Mouse (Mus musculus): ENCODE results near the gene Prpf3. TPM values are rescaled to one million over a fixed set of nuclear protein-coding genes. Genes with fewer than 3 reads are reported as not detected.

Gene Prpf3
- polyA plus RNA-seq, 1 experiment, result 34.9 TPM

- TF ChIP-seq POLR2A (IDR thresholded peaks at IDR 0.05; ENCODE audit: borderline replicate concordance, low read depth, low read length), result no peak
- TF ChIP-seq CTCF (IDR thresholded peaks at IDR 0.05; ENCODE audit: low read depth, low read length), result no peak
- H3K27ac ChIP-seq (ENCODE audit: insufficient read depth, low read depth, low read length), result no peak overlapping the region
- H3K4me1 ChIP-seq (ENCODE audit: control insufficient read depth, insufficient read depth, low read length), result no peaks in the 10 kb centered on the region
- no peak overlapping the region for H3K4me3 ChIP-seq (ENCODE audit: insufficient read depth, low read length)
These were observed 23.4 kb upstream of the Prpf3 start for GRCm38 (mm10) chr3:95879063-95879462.

DNA sequence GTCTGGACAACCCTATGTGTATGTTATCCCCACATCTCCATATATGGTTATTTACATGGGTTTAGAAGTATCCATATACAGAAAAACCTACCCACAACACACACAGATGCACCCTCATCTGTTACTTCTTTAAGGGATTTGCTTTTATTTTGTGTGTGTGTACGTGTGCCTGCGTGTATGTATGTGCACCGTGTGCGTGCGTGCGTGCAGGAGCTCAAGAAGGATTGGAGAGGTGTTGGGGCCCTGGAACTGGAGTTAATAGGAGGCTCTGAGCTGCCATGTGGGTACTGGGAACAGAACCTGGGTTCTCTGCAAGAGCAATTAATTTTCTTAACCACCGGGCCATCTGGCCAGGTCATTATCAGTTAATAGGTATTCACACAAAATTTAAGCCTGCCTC, 16.4 kb upstream of the Prpf3 start:
- no peak for TF ChIP-seq POLR2A (IDR thresholded peaks at IDR 0.05; ENCODE audit: borderline replicate concordance, low read depth, low read length)
- TF ChIP-seq CTCF (IDR thresholded peaks at IDR 0.05; ENCODE audit: low read depth, low read length), result no peak
- Histone ChIP-seq H3K4me3 (ENCODE audit: insufficient read depth, low read length) (peak overlapping the region; percentile 55), H3K4me1 (ENCODE audit: control insufficient read depth, insufficient read depth, low read length) (peaks cover 7% of the 10 kb centered on the region; the same call in 1 of the 2 replicates), H3K27ac (ENCODE audit: insufficient read depth, low read depth, low read length) (no peak overlapping the region)

DNA sequence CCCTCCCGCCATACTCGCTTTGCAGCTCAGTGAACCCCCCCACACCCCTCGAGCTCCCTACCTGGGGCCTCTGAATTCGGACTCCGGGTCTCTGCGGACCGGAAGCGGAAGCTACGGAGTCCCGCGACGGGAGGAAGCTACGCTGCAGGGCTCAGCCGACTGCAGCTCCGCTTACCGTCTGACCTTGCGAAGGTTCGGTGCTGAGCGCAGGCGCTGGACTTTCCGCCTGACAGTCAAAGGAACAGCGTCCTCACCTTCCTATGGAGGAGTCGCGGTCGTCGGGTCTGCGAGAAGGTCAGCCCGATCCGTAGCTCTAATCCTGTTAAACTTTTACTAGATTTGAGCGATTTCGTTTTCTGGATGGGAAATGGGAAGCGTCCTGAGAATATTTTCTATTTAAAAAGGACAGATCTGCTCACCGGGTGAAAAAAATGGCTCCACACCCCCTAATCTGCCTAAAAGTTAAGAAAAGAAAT, 15.7 kb upstream of the Prpf3 start, which contains the start of gene Mrps21:
TSS of gene Mrps21 (minus strand) at position 128 of the 476 bp plus-strand sequence.
- Histone ChIP-seq H3K4me1 (ENCODE audit: control insufficient read depth, insufficient read depth, low read length) (peaks cover 7% of the 10 kb centered on the region; the same call in 1 of the 2 replicates), H3K27ac (ENCODE audit: insufficient read depth, low read depth, low read length) (peak within 1 kb of the TSS; percentile 69), H3K4me3 (ENCODE audit: insufficient read depth, low read length) (peak within 1 kb of the TSS; percentile 57)
- TF ChIP-seq CTCF (IDR thresholded peaks at IDR 0.05; ENCODE audit: low read depth, low read length), result no peak
- TF ChIP-seq POLR2A (IDR thresholded peaks at IDR 0.05; ENCODE audit: borderline replicate concordance, low read depth, low read length), result no peak; the same call in 1 of the 2 replicates

DNA sequence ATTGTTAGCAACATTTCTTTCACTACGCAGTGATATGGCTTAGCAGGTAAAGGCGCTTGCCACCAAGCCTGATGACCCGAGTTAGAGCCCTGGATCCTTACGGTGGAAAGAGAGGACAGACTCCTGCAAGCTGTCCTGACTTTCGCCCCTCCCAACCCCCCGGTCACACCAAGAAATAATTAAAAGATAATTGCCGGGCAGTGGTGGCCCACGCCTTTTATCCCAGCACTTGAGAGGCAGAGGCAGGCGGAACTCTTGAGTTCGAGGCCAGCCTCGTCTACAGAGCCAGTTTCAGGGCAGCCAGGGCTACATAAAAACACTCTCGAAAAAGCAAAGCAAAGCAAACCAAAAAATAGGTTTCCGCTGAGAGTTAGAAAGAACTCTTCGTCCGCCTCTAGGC, 15.3 kb upstream of the Prpf3 start:
- Histone ChIP-seq H3K4me1 (ENCODE audit: control insufficient read depth, insufficient read depth, low read length) (peaks cover 7% of the 10 kb centered on the region; the same call in 1 of the 2 replicates), H3K27ac (ENCODE audit: insufficient read depth, low read depth, low read length) (peak overlapping the region; percentile 44), H3K4me3 (ENCODE audit: insufficient read depth, low read length) (peak overlapping the region; percentile 57)
- TF ChIP-seq POLR2A (IDR thresholded peaks at IDR 0.05; ENCODE audit: borderline replicate concordance, low read depth, low read length) (no peak), CTCF (IDR thresholded peaks at IDR 0.05; ENCODE audit: low read depth, low read length) (no peak)

DNA sequence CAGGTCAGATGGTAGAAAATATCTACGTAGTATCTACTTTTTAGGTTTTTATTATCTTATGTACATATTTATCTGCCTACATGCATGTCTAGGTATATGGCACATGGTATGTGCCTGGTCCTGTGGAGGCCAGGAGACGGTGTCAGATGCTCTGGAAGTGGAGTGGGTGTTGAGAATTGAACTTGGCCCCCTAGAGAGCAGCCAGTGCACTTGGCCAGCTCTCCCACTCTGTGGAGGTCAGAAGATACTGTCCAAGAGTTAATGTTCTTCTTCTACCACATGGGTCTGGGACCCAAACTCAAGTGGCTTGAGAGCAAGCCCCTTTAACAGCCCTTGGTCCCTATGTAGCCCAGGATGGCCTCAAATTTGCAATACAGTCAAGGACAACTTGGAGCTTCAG, 11.7 kb upstream of the Prpf3 start:
- H3K4me3 ChIP-seq (ENCODE audit: insufficient read depth, low read length), result no peak overlapping the region
- H3K27ac ChIP-seq (ENCODE audit: insufficient read depth, low read depth, low read length), result no peak overlapping the region
- TF ChIP-seq CTCF (IDR thresholded peaks at IDR 0.05; ENCODE audit: low read depth, low read length), result no peak
- TF ChIP-seq POLR2A (IDR thresholded peaks at IDR 0.05; ENCODE audit: borderline replicate concordance, low read depth, low read length), result no peak
- H3K4me1 ChIP-seq (ENCODE audit: control insufficient read depth, insufficient read depth, low read length), result peaks cover 7% of the 10 kb centered on the region; the same call in 1 of the 2 replicates

DNA sequence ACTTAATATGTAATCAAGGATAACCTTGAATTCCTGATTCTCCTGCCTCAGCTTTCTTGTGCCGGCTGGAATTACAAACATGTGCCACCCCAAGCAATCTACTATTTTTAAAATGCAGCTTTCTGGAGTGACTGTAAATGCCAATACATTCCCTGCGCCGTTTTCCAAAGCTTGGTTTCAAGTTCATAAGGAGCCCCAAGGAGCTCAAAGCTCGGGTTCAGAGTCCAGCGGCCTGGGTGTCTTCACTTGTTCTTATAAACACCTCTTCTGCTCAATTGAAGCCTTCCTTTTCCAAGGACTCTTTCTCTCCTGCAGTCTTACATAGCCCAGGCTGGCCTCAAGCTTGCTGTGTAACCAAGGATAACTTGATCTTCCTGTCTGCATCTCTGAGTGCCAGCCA, 10.4 kb upstream of the Prpf3 start:
- Histone ChIP-seq H3K4me1 (ENCODE audit: control insufficient read depth, insufficient read depth, low read length) (peaks cover 3% of the 10 kb centered on the region; the same call in 1 of the 2 replicates), H3K4me3 (ENCODE audit: insufficient read depth, low read length) (no peak overlapping the region), H3K27ac (ENCODE audit: insufficient read depth, low read depth, low read length) (no peak overlapping the region)
- TF ChIP-seq CTCF (IDR thresholded peaks at IDR 0.05; ENCODE audit: low read depth, low read length), result no peak
- no peak for TF ChIP-seq POLR2A (IDR thresholded peaks at IDR 0.05; ENCODE audit: borderline replicate concordance, low read depth, low read length)

DNA sequence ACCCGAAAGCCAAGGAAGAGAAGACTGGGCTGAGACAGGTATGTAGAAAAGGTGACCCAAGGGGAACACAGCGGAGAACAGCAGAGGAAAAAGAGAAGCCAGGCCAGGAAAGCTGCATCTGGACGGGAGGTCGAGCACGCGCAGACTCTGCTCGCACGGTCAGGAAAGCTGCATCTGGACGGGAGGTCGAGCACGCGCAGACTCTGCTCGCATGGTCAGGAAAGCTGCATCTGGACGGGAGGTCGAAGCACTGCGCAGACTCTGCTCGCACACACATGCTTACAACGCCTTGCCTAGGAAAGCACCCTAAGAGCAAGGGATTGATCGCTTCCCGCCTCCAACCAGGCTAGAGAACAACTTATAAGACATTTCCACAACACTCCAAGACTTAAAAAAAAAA, 9.9 kb upstream of the Prpf3 start:
- no peak overlapping the region for H3K27ac ChIP-seq (ENCODE audit: insufficient read depth, low read depth, low read length)
- H3K4me1 ChIP-seq (ENCODE audit: control insufficient read depth, insufficient read depth, low read length), result peaks cover 3% of the 10 kb centered on the region; the same call in 1 of the 2 replicates
- TF ChIP-seq CTCF (IDR thresholded peaks at IDR 0.05; ENCODE audit: low read depth, low read length) (no peak), POLR2A (IDR thresholded peaks at IDR 0.05; ENCODE audit: borderline replicate concordance, low read depth, low read length) (no peak)
- no peak overlapping the region for H3K4me3 ChIP-seq (ENCODE audit: insufficient read depth, low read length)

DNA sequence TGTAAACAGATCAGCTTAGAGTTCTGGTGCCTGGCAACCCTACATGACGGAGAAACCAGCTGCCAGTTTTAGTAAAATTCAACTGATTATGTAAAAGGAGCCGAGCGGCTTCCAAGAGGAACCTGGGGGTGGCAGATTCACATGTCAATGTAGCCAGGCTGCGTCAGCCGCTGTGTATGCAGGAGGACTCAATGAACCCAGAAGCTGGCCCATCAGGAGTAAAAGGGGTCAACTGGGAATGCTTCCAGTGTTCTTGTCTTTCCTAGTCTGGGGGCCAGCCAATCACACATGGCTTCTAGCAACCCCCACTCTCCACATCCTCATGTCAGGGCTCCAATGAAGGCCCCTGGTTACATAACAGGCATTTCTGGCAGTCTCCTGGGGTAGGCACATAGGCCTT, 9.4 kb upstream of the Prpf3 start:
- no peak for TF ChIP-seq POLR2A (IDR thresholded peaks at IDR 0.05; ENCODE audit: borderline replicate concordance, low read depth, low read length)
- TF ChIP-seq CTCF (IDR thresholded peaks at IDR 0.05; ENCODE audit: low read depth, low read length), result no peak
- H3K27ac ChIP-seq (ENCODE audit: insufficient read depth, low read depth, low read length), result no peak overlapping the region
- no peak overlapping the region for H3K4me3 ChIP-seq (ENCODE audit: insufficient read depth, low read length)
- H3K4me1 ChIP-seq (ENCODE audit: control insufficient read depth, insufficient read depth, low read length), result no peaks in the 10 kb centered on the region

GRCm38 (mm10) chr3:95863578-95863977, 7.9 kb upstream of the Prpf3 start:
- Histone ChIP-seq H3K27ac (ENCODE audit: insufficient read depth, low read depth, low read length) (no peak overlapping the region), H3K4me1 (ENCODE audit: control insufficient read depth, insufficient read depth, low read length) (no peaks in the 10 kb centered on the region), H3K4me3 (ENCODE audit: insufficient read depth, low read length) (no peak overlapping the region)
- no peak for TF ChIP-seq POLR2A (IDR thresholded peaks at IDR 0.05; ENCODE audit: borderline replicate concordance, low read depth, low read length)
- TF ChIP-seq CTCF (IDR thresholded peaks at IDR 0.05; ENCODE audit: low read depth, low read length), result no peak

DNA sequence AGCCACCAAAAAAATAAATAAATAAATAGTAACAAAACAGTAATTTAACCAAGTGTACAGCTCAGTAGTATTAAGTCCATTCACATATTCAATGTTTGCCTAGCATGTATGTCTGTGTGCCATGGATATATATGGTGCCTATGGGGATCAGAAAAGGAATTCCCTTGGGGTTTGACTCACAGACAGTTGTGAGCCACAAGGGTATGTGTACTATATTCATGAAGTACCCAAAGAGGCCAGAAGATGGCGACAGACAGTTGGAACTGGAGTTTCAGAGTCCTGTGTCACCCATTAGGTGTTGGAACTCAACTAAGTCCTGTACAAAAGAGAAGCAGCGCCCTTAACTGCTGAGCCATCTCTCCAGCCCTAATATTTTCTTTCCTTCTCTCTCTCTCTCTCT, 6.1 kb upstream of the Prpf3 start:
- TF ChIP-seq CTCF (IDR thresholded peaks at IDR 0.05; ENCODE audit: low read depth, low read length), result no peak
- no peak for TF ChIP-seq POLR2A (IDR thresholded peaks at IDR 0.05; ENCODE audit: borderline replicate concordance, low read depth, low read length)
- Histone ChIP-seq H3K4me1 (ENCODE audit: control insufficient read depth, insufficient read depth, low read length) (no peaks in the 10 kb centered on the region), H3K27ac (ENCODE audit: insufficient read depth, low read depth, low read length) (no peak overlapping the region), H3K4me3 (ENCODE audit: insufficient read depth, low read length) (no peak overlapping the region)
